Mouse (Mus musculus) myocyte (in vitro differentiated cells): ENCODE measurements around the gene Hpca. TPM values are rescaled to one million over a fixed set of nuclear protein-coding genes. Genes with fewer than 3 reads are reported as not detected.

Experiments
- H3K27me3 ChIP-seq: one replicate; pipeline ENCODE4 v1.6.1; 2011; ENCODE audit not compliant: control insufficient read depth, insufficient read depth, insufficient read length
- H3K36me3 ChIP-seq: one replicate; pipeline ENCODE4 v1.6.1; 2011; ENCODE audit not compliant: control insufficient read depth, insufficient read depth
- H3K4me2 ChIP-seq: one replicate; pipeline ENCODE4 v1.6.1; 2011; ENCODE audit warnings: low read depth, control low read depth
- H3K4me3 ChIP-seq: one replicate; pipeline ENCODE4 v1.5.1; 2011; ENCODE audit warnings: mild to moderate bottlenecking, control low read depth, moderate library complexity
- H3K79me2 ChIP-seq: one replicate; pipeline ENCODE4 v1.6.1; 2011; ENCODE audit not compliant: control insufficient read depth, insufficient read depth
- H3ac ChIP-seq: one replicate; pipeline ENCODE4 v1.6.1; 2011; ENCODE audit not compliant: control insufficient read depth, insufficient read length
- CEBPB ChIP-seq: IDR thresholded peaks from 2 replicates; pipeline ENCODE4 v1.6.1; 2011; ENCODE audit warnings: mild to moderate bottlenecking, moderate library complexity; ENCODE audit not compliant: poor library complexity, insufficient read depth, severe bottlenecking
- E2F4 ChIP-seq: IDR thresholded peaks from one replicate; pipeline ENCODE4 v1.6.1; 2011; ENCODE audit warnings: mild to moderate bottlenecking, control low read depth, moderate library complexity; ENCODE audit not compliant: insufficient read depth
- MAX ChIP-seq: IDR thresholded peaks from one replicate; pipeline ENCODE4 v1.6.1; 2011; ENCODE audit warnings: low read depth, mild to moderate bottlenecking, control low read depth
- MYOD1 ChIP-seq, 3 experiments: IDR thresholded peaks; one replicate each; pipeline ENCODE4 v1.6.1; 2011; ENCODE audit warnings: control low read depth in 2 of 3, low read depth in 2 of 3, mild to moderate bottlenecking in 2 of 3, moderate library complexity in 1 of 3; ENCODE audit not compliant: insufficient read length in 2 of 3, control insufficient read depth in 1 of 3
- MYOG ChIP-seq, 3 experiments: IDR thresholded peaks; one replicate each; pipeline ENCODE4 v1.6.1; 2011; ENCODE audit warnings: control low read depth in 2 of 3, low read depth in 2 of 3, mild to moderate bottlenecking in 2 of 3; ENCODE audit not compliant: insufficient read length in 2 of 3, control insufficient read depth in 1 of 3, insufficient read depth in 1 of 3
- POLR2A ChIP-seq: IDR thresholded peaks from one replicate; pipeline ENCODE4 v1.6.1; 2011; ENCODE audit warnings: low read depth, mild to moderate bottlenecking, control low read depth, moderate library complexity; ENCODE audit not compliant: insufficient read length
- POLR2AphosphoS2 ChIP-seq: IDR thresholded peaks from one replicate; pipeline ENCODE4 v1.6.1; 2011; ENCODE audit warnings: low read depth, control low read depth; ENCODE audit not compliant: insufficient read length
- REST ChIP-seq: IDR thresholded peaks from one replicate; pipeline ENCODE4 v1.6.1; 2011; ENCODE audit warnings: mild to moderate bottlenecking, control low read depth, moderate library complexity; ENCODE audit not compliant: insufficient read depth, insufficient read length
- SRF ChIP-seq: IDR thresholded peaks from one replicate; pipeline ENCODE4 v1.6.1; 2011; ENCODE audit warnings: low read depth; ENCODE audit not compliant: control insufficient read depth, insufficient read length
- TCF12 ChIP-seq: IDR thresholded peaks from one replicate; pipeline ENCODE4 v1.6.1; 2011; ENCODE audit warnings: mild to moderate bottlenecking, control low read depth; ENCODE audit not compliant: poor library complexity, insufficient read depth, severe bottlenecking
- TCF3 ChIP-seq: IDR thresholded peaks from one replicate; pipeline ENCODE4 v1.6.1; 2011; ENCODE audit warnings: low read depth, control low read depth; ENCODE audit not compliant: insufficient read length
- USF1 ChIP-seq: IDR thresholded peaks from one replicate; pipeline ENCODE4 v1.6.1; 2011; ENCODE audit warnings: low read depth, mild to moderate bottlenecking, control low read depth, moderate library complexity
- polyA plus RNA-seq: library from polyadenylated mRNA; unstranded; fragments of >200 nt; fragmentation: generic; extraction: Trizol; gene quantifications from one replicate; pipeline ENCODE4 v1.2.1, GENCODE M21; 2012; ENCODE audit warnings: missing spikeins

The Hpca gene
- polyA plus RNA-seq, 1 experiment = 0.12 TPM

- Histone ChIP-seq H3K27me3 (peaks cover 11% of the 10 kb centered on the region), H3K36me3 (no peaks in the 10 kb centered on the region), H3K79me2 (no peaks in the 10 kb centered on the region), H3K4me3 (no peak overlapping the region), H3K4me2 (no peak overlapping the region), H3ac (no peak overlapping the region)
- no peak for TF ChIP-seq TCF12
- no peak for TF ChIP-seq MYOD1 (IDR thresholded peaks at IDR 0.05; ENCODE audit: control insufficient read depth in 1 of 3, insufficient read length in 2 of 3, low read depth in 2 of 3)
- no peak for TF ChIP-seq MYOG (IDR thresholded peaks at IDR 0.05; ENCODE audit: control insufficient read depth in 1 of 3, insufficient read depth in 1 of 3, insufficient read length in 2 of 3, low read depth in 2 of 3)
Observed at GRCm38 (mm10) chr4:129111350-129111749, 10.5 kb downstream of the Hpca start.

- no peaks in the 10 kb centered on the region for H3K79me2 ChIP-seq
- H3K4me2 ChIP-seq = no peak overlapping the region
- no peak overlapping the region for H3K4me3 ChIP-seq
- peaks cover 11% of the 10 kb centered on the region for H3K27me3 ChIP-seq
- no peaks in the 10 kb centered on the region for H3K36me3 ChIP-seq
- H3ac ChIP-seq = no peak overlapping the region
- TF ChIP-seq POLR2A = no peak
- TF ChIP-seq SRF = no peak
- TF ChIP-seq E2F4 = no peak
- no peak for TF ChIP-seq MAX
- TF ChIP-seq USF1 = no peak
- TF ChIP-seq MYOG (IDR thresholded peaks at IDR 0.05; ENCODE audit: control insufficient read depth in 1 of 3, insufficient read depth in 1 of 3, insufficient read length in 2 of 3, low read depth in 2 of 3) = no peak
- no peak for TF ChIP-seq POLR2AphosphoS2
- TF ChIP-seq TCF12 = no peak
- no peak for TF ChIP-seq TCF3
- TF ChIP-seq CEBPB = no peak
- TF ChIP-seq REST = no peak
- TF ChIP-seq MYOD1 (IDR thresholded peaks at IDR 0.05; ENCODE audit: control insufficient read depth in 1 of 3, insufficient read length in 2 of 3, low read depth in 2 of 3) = no peak
Observed at GRCm38 (mm10) chr4:129110804-129111203, 11.0 kb downstream of the Hpca start.

- Histone ChIP-seq H3K4me2 (no peak overlapping the region), H3K27me3 (peaks cover 9% of the 10 kb centered on the region), H3ac (no peak overlapping the region), H3K4me3 (no peak overlapping the region), H3K36me3 (no peaks in the 10 kb centered on the region), H3K79me2 (no peaks in the 10 kb centered on the region)
- TF ChIP-seq CEBPB (no peak), MYOG (IDR thresholded peaks at IDR 0.05; ENCODE audit: control insufficient read depth in 1 of 3, insufficient read depth in 1 of 3, insufficient read length in 2 of 3, low read depth in 2 of 3) (peak in 2 of 3 experiments; percentile 73 to 90), MYOD1 (IDR thresholded peaks at IDR 0.05; ENCODE audit: control insufficient read depth in 1 of 3, insufficient read length in 2 of 3, low read depth in 2 of 3) (peak in 2 of 3 experiments; percentile 85 to 94)
Observed at GRCm38 (mm10) chr4:129108624-129109023, 13.2 kb downstream of the Hpca start.

GRCm38 (mm10) chr4:129107348-129107899 is 14.4 kb downstream of the Hpca start:
- peaks cover 9% of the 10 kb centered on the region for H3K27me3 ChIP-seq
- no peak overlapping the region for H3K4me2 ChIP-seq
- TF ChIP-seq REST = no peak
- no peak for TF ChIP-seq SRF
- no peak for TF ChIP-seq E2F4
- TF ChIP-seq MYOD1 (IDR thresholded peaks at IDR 0.05; ENCODE audit: control insufficient read depth in 1 of 3, insufficient read length in 2 of 3, low read depth in 2 of 3) = no peak
- TF ChIP-seq USF1 = no peak
- TF ChIP-seq TCF12 = no peak
- no peak for TF ChIP-seq CEBPB

GRCm38 (mm10) chr4:129106073-129106472 is 15.8 kb downstream of the Hpca start:
- H3K4me2 ChIP-seq = no peak overlapping the region
- H3ac ChIP-seq = no peak overlapping the region
- TF ChIP-seq MYOG (IDR thresholded peaks at IDR 0.05; ENCODE audit: control insufficient read depth in 1 of 3, insufficient read depth in 1 of 3, insufficient read length in 2 of 3, low read depth in 2 of 3) (no peak), E2F4 (no peak), MAX (no peak), USF1 (no peak), TCF12 (no peak)
- H3K4me3 ChIP-seq = no peak overlapping the region
- no peaks in the 10 kb centered on the region for H3K36me3 ChIP-seq
- no peaks in the 10 kb centered on the region for H3K79me2 ChIP-seq
- H3K27me3 ChIP-seq = peaks cover 9% of the 10 kb centered on the region

More at GRCm38 (mm10) chr4:129107348-129107899, 14.4 kb downstream of the Hpca start:
- Histone ChIP-seq H3K4me3 (no peak overlapping the region), H3K79me2 (no peaks in the 10 kb centered on the region), H3ac (no peak overlapping the region), H3K36me3 (no peaks in the 10 kb centered on the region)
